Mouse (Mus musculus): ENCODE results near the gene Utp11. TPM values are rescaled to one million over a fixed set of nuclear protein-coding genes. Genes with fewer than 3 reads are reported as not detected.

The Utp11 gene
- polyA plus RNA-seq, 2 experiments = 52.0 to 59.4 TPM

- Histone ChIP-seq H3K36me3 (ENCODE audit: control insufficient read depth, insufficient read depth, low read length) (peaks cover 21% of the 10 kb centered on the region), H3K27ac (replicated peaks; ENCODE audit: low read depth, low read length) (peak overlapping the region; percentile 92), H3K4me3 (replicated peaks; ENCODE audit: low read length) (0 out of 2 replicates have a peak overlapping the region, but pooled peaks have one; percentile 20), H3K4me2 (replicated peaks; ENCODE audit: low read depth, low read length, severe bottlenecking) (peak overlapping the region; percentile 75), H3K9ac (ENCODE audit: low read depth, low read length, severe bottlenecking) (peak overlapping the region; percentile 48), H3K4me1 (ENCODE audit: control insufficient read depth, insufficient read depth, low read length) (peaks cover 56% of the 10 kb centered on the region), H3K27me3 (ENCODE audit: control insufficient read depth, insufficient read depth, low read length) (no peaks in the 10 kb centered on the region), H3K9me3 (ENCODE audit: control insufficient read depth, low read length) (no peaks in the 10 kb centered on the region)
- TF ChIP-seq POLR2A (IDR thresholded peaks at IDR 0.05; ENCODE audit: borderline replicate concordance, extremely low read depth, insufficient read depth, insufficient read length) = no peak
- no peak for ATAC-seq (ENCODE audit: low FRiP score, low read depth)
- DNase-seq (ENCODE audit: low spot score) = peak; percentile 53
- WGBS = 16% methylated on average over 11 of the region's 11 CpGs
Observed at GRCm38 (mm10) chr4:124704797-124705474, 11.5 kb upstream of the Utp11 start.

GRCm38 (mm10) chr4:124703881-124704796 lies 10.7 kb upstream of the Utp11 start:
- Histone ChIP-seq H3K9me3 (ENCODE audit: control insufficient read depth, low read length) (no peaks in the 10 kb centered on the region), H3K36me3 (ENCODE audit: control insufficient read depth, insufficient read depth, low read length) (peaks cover 21% of the 10 kb centered on the region), H3K4me1 (ENCODE audit: control insufficient read depth, insufficient read depth, low read length) (peaks cover 55% of the 10 kb centered on the region), H3K27me3 (ENCODE audit: control insufficient read depth, insufficient read depth, low read length) (no peaks in the 10 kb centered on the region), H3K4me3 (replicated peaks; ENCODE audit: low read length) (peak overlapping the region; percentile 20), H3K9ac (ENCODE audit: low read depth, low read length, severe bottlenecking) (peak overlapping the region; percentile 48), H3K27ac (replicated peaks; ENCODE audit: low read depth, low read length) (peak overlapping the region; percentile 92), H3K4me2 (replicated peaks; ENCODE audit: low read depth, low read length, severe bottlenecking) (peak overlapping the region; percentile 75)
- DNase-seq (ENCODE audit: low spot score) (peak; percentile 78), ATAC-seq (ENCODE audit: low FRiP score, low read depth) (peak; percentile 10; the same call in 1 of the 2 replicates)
- no peak for TF ChIP-seq POLR2A (IDR thresholded peaks at IDR 0.05; ENCODE audit: borderline replicate concordance, extremely low read depth, insufficient read depth, insufficient read length)
- 2% methylated on average over 6 of the region's 6 CpGs for WGBS

GRCm38 (mm10) chr4:124703406-124703805 lies 10.0 kb upstream of the Utp11 start:
- no peak for TF ChIP-seq POLR2A (IDR thresholded peaks at IDR 0.05; ENCODE audit: borderline replicate concordance, extremely low read depth, insufficient read depth, insufficient read length)
- peak overlapping the region; percentile 92 for H3K27ac ChIP-seq (replicated peaks; ENCODE audit: low read depth, low read length)
- H3K4me1 ChIP-seq (ENCODE audit: control insufficient read depth, insufficient read depth, low read length) = peaks cover 52% of the 10 kb centered on the region
- H3K4me3 ChIP-seq (replicated peaks; ENCODE audit: low read length) = peak overlapping the region; percentile 20
- no peaks in the 10 kb centered on the region for H3K9me3 ChIP-seq (ENCODE audit: control insufficient read depth, low read length)
- peak overlapping the region; percentile 48; the same call in 1 of the 2 replicates for H3K9ac ChIP-seq (ENCODE audit: low read depth, low read length, severe bottlenecking)
- H3K36me3 ChIP-seq (ENCODE audit: control insufficient read depth, insufficient read depth, low read length) = peaks cover 21% of the 10 kb centered on the region
- no peaks in the 10 kb centered on the region for H3K27me3 ChIP-seq (ENCODE audit: control insufficient read depth, insufficient read depth, low read length)
- no peak for ATAC-seq (ENCODE audit: low FRiP score, low read depth)
- 8% methylated on average over 2 of the region's 2 CpGs for WGBS
- H3K4me2 ChIP-seq (replicated peaks; ENCODE audit: low read depth, low read length, severe bottlenecking) = peak overlapping the region; percentile 75
- no peak for DNase-seq (ENCODE audit: low spot score)

- no peaks in the 10 kb centered on the region for H3K9me3 ChIP-seq (ENCODE audit: control insufficient read depth, low read length)
- 22% methylated on average over 4 of the region's 5 CpGs for WGBS
- peak overlapping the region; percentile 88; the same call in 1 of the 2 replicates for H3K27ac ChIP-seq (replicated peaks; ENCODE audit: low read depth, low read length)
- no peaks in the 10 kb centered on the region for H3K27me3 ChIP-seq (ENCODE audit: control insufficient read depth, insufficient read depth, low read length)
- H3K36me3 ChIP-seq (ENCODE audit: control insufficient read depth, insufficient read depth, low read length) = peaks cover 14% of the 10 kb centered on the region
- peak overlapping the region; percentile 75 for H3K4me2 ChIP-seq (replicated peaks; ENCODE audit: low read depth, low read length, severe bottlenecking)
- peak overlapping the region; percentile 84 for H3K9ac ChIP-seq (ENCODE audit: low read depth, low read length, severe bottlenecking)
- ATAC-seq (ENCODE audit: low FRiP score, low read depth) (no peak), DNase-seq (ENCODE audit: low spot score) (no peak)
- no peak for TF ChIP-seq POLR2A (IDR thresholded peaks at IDR 0.05; ENCODE audit: borderline replicate concordance, extremely low read depth, insufficient read depth, insufficient read length)
- H3K4me3 ChIP-seq (replicated peaks; ENCODE audit: low read length) = peak overlapping the region; percentile 87
- H3K4me1 ChIP-seq (ENCODE audit: control insufficient read depth, insufficient read depth, low read length) = peaks cover 45% of the 10 kb centered on the region
Observed at GRCm38 (mm10) chr4:124701916-124702315, 8.5 kb upstream of the Utp11 start.
